Mouse (Mus musculus) brown adipose tissue, adult 24 weeks (tissue): ENCODE measurements around the gene Psmb3. TPM values are rescaled to one million over a fixed set of nuclear protein-coding genes. Genes with fewer than 3 reads are reported as not detected.
"Not testable (repeated sequence)": the region's sequence is repeated elsewhere in the genome, so short reads cannot be mapped to it uniquely, and the experiment has no call there.

Experiments used
- H3K27ac ChIP-seq: fragments of 200-500 bp; replicated peaks from 2 replicates; pipeline ENCODE4 v1.5.1; 2012; ENCODE audit warnings: low read depth, mild to moderate bottlenecking, low read length
- H3K4me1 ChIP-seq: fragments of 200-500 bp; 2 replicates; pipeline ENCODE4 v1.6.1; 2012; ENCODE audit warnings: low read length, mixed read lengths; ENCODE audit not compliant: control insufficient read depth, insufficient read depth, insufficient read length
- H3K4me3 ChIP-seq: fragments of 200-500 bp; 2 replicates; pipeline ENCODE4 v1.5.1; 2012; ENCODE audit warnings: low read depth, mild to moderate bottlenecking, low read length, moderate library complexity; ENCODE audit not compliant: insufficient read depth
- polyA plus RNA-seq: library from polyadenylated mRNA; stranded (reverse); fragments of >200 nt; gene quantifications from 2 replicates; pipeline ENCODE4 v1.2.4, GENCODE M21; 2012; ENCODE audit not compliant: missing spikeins, insufficient read depth, insufficient read length

The Psmb3 gene
- polyA plus RNA-seq, 1 experiment, result 364 TPM

DNA sequence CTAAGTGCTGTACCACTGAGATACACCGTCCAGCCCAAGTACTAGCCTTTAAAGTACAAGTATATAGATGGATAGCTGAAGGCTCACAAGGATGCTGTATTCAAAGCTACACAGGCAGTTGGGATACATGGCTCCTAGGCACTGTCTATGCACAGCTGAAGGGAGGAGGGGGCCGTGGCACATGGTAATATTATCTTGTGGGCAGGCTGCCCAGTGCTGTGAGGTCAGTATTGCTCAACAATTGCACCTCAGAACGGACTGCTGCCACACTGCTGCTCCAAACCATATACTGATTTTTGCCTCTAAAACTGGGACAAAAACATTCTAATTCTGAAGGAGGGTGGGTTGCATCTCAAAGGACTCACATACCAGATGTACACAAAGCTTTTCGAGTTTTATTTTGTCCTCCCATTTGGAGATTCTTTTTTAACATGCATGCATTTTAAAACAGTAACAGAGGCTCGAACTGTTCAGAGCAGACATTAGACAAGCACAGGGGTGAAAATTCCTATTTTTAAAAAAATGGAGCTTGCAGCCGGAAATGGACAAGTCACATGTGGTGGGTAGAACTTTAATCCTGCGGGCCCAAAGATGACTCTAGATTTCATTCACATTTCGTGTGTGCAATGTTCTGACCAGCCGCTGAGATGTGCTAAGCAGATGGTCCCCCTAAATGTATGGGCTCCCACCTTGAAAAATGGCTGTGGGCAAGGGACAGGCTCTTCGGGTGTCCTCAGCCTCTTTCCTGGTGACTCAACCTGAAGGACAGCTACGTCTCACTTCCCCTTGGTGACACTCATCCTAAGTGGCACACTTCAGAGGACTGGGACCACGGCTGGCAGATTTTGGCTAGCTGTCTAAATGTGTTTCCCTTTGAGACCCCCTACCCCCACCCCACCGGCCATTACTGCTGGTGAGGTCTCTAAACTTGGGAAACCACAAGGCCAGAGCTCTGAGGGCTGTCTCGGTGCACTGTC is 11.9 kb downstream of the Psmb3 start:
- no peaks in the 10 kb centered on the region for H3K4me1 ChIP-seq
- no peak overlapping the region for H3K27ac ChIP-seq
- no peak overlapping the region for H3K4me3 ChIP-seq

DNA sequence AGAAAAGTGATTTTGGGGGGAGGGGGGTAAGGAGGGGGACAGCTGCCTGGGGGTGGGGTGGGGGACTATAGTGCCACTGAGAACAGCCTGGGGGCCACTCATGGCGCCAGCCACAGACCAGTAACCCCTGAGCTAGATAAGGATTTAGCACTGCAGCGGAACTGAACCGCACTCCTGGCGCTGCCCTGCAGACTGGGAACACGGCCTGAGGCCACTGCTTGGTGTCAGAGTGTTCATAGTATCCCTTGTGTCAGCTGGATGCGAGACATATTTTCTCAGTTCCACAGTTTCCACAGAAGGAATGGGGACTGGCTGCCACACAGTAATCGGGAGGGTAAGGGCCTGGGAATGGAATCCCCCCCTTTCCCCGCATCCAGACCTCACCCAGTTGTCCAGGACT is 12.8 kb downstream of the Psmb3 start:
- H3K4me1 ChIP-seq, result no peaks in the 10 kb centered on the region
- no peak overlapping the region for H3K4me3 ChIP-seq
- H3K27ac ChIP-seq, result no peak overlapping the region

DNA sequence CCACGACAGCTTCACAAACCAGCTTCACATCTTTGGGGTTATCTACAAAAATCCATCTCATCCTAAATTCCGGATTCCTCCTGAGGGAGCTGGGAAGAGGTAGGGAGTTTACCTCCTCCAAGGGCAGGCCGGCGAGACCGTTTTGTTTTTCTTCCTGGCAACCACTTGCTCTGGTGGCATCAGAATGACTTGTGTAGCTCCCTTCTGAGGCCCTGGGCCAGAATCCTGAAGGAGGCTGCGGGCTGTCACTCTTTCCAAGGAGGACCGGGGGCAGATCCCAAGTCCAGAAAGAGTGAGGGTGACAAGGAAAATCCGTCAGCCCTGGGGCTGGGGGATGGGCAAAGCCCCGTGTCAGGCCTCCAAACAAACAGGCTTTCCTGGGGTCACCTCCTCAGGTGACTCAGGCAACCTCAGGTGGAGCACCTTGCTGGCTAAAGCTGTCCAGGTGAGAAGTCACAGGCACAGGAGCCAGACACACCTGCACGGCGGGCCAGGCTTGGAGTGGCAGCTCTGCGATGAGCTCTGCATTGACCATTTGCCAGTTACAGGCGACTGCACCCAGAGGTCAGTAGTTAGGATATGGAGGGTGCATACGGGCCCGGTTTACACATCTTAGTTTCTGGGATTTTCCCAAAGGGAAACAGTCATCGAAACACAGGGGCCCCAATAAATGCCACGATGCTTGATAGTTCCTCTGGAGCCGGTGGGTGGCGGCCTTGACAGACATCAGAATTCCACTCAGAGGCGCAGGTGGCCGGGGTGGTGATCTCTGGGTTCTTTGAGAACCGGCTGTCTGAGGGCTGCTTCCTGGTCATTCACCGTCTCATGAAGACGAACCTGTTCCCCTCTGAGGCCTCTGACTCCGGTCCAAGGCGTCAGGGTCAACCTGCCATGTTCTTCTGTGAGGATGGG is 14.4 kb downstream of the Psmb3 start:
- H3K4me3 ChIP-seq, result no peak overlapping the region
- H3K27ac ChIP-seq, result no peak overlapping the region
- no peaks in the 10 kb centered on the region for H3K4me1 ChIP-seq

DNA sequence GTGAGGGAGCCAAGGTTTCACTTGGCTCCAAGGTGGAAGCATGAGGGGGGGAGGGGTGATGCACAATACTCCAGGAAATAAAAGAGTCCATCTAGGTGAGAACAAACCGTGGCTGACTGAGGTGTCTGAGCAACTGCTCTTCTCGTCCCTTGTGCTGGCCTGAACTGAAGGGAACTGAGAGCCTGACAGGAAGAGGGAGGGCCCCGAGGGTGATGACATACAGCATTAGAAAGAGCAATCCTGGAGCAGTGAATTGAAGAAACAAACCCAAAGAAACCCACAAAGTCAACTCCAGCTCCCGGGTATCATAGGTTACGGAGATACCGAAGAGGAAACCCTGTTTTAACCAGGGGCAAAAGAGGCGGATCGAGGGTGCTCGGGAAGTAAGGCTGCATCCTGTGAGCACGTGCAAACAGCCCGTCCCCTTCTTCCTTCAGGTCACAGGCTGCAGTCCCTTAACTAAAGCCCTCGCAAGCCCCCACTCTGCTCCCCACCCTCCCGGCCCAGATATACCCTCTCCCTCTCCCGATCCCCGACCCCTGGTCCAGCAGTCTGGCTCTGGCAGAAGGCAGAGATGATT is 15.2 kb downstream of the Psmb3 start:
- no peak overlapping the region for H3K4me3 ChIP-seq
- no peak overlapping the region for H3K27ac ChIP-seq

DNA sequence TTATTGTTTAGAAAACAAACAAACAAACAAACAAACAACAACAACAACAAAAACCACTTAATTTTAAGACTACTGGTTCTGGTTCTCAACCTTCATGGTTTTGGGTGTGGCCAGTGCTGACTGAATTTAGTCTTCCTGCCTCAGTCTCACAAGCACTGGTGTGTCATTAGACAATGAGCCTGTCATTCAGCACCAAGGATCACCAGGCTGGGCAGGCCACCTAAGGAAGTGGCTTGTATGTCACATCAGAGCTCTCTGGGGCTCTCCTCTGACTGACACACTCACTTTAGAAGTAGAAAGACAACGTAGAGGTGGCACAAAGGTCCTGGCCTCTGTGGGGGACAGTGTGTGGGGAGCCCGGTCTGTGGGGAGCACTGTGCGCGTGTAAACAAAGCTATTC is 15.8 kb downstream of the Psmb3 start:
- Histone ChIP-seq H3K4me1 (no peaks in the 10 kb centered on the region), H3K4me3 (no peak overlapping the region), H3K27ac (no peak overlapping the region)

More for the DNA sequence above, 15.2 kb downstream of the Psmb3 start:
- no peaks in the 10 kb centered on the region for H3K4me1 ChIP-seq

DNA sequence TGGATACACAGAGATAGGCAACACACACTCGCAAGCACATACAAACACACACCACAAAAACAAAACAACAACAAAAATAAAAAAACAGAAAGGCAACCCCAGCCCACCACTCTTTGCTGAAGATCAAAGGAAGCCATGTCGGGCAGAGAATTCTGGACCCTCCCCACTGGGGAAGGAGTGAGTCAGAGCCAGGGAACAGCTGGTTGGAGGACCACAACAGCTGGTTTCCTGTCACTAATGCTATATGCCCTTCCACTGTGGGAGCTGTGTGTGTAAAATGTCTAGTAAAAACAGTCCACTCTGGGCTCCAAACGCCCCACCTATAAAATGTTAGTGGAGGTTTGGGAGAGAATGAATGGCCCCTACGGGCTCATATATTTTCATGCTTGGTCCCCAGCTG is 18.1 kb downstream of the Psmb3 start:
- no peak overlapping the region for H3K4me3 ChIP-seq

DNA sequence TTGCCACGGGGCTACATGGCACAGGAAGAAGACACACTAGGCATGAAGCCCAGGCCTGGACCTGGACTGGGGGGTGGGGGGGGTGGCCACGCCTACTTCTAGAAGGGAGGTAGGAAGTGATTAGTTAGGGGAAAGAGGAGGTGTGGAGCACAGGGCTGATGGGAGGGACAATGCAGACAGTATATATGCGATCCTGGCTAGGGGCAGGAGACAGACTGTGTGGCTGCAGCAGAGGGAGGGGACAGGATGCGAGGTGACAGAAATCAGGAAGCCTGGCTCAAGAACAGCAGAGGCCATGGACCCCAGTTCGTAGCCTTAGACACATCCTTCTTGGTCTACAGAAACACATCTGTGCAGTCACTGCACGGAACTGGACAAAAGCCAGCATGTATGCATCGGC is 20.5 kb downstream of the Psmb3 start:
- H3K4me3 ChIP-seq, result no peak overlapping the region
- H3K4me1 ChIP-seq, result no peaks in the 10 kb centered on the region
- no peak overlapping the region for H3K27ac ChIP-seq

More for the DNA sequence above, 18.1 kb downstream of the Psmb3 start:
- Histone ChIP-seq H3K4me1 (no peaks in the 10 kb centered on the region), H3K27ac (no peak overlapping the region)

DNA sequence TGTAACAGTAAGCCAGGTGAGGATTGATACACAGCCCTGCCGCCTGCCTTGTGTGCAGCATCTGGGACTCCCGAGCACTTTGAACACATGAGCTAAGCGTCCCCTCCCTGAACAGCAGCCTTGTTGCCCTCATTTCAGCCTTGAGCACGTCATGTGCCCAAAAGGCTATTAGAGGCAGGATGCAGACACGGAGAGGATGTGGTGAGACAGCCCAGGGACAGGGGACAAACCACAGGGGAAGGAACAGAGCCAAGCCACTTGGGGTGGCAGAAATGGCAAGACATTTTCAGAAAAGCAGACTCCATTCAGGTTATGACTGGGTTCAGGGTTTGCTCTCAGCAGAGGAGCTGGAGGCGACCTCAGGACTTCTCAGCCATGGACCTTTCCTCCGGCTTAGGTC is 25.1 kb downstream of the Psmb3 start:
- H3K4me3 ChIP-seq, result no peak overlapping the region
- H3K27ac ChIP-seq, result no peak overlapping the region
- no peaks in the 10 kb centered on the region for H3K4me1 ChIP-seq

DNA sequence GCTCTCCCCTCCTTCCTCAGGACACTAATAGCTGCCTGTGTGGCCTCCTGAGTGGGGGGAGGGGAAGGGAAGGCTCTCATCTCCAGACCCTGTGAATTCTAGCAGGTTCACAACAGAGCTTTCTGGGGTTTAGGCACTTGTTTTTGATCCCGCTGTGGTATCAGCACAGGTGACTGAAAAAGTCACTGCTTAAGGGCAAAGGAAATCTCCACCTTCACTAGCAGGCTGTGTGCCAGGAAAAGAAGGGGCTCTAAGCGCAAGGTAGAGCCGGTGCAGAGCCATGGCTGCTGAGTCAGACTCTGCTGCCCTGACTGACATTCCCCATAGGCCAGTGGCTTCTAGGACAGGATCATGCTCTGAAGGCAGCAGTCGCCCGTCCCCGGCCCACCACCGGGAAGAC is 25.5 kb downstream of the Psmb3 start:
- Histone ChIP-seq H3K4me1 (peaks cover 3% of the 10 kb centered on the region; the same call in 1 of the 2 replicates), H3K27ac (no peak overlapping the region), H3K4me3 (no peak overlapping the region)

DNA sequence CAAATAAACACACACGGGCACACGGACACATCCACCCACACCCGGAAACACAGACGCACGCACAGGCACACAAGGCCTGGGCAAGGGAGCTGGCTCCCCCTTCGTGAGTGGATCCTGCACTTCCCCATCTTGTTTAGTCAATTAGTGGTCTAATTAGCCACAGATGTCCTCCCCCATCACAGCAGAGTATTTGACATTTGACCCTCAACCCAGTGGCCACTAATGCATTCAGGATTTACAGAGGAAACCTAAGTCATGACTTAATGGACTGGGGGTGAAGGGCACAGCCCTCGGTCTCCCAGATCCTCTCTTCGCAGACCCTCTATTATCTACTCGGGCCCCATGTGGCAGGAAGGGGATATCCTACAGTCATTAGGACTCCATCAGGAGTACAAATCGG is 30.5 kb downstream of the Psmb3 start:
- Histone ChIP-seq H3K4me1 (peaks cover 5% of the 10 kb centered on the region; the same call in 1 of the 2 replicates), H3K27ac (no peak overlapping the region), H3K4me3 (no peak overlapping the region)

DNA sequence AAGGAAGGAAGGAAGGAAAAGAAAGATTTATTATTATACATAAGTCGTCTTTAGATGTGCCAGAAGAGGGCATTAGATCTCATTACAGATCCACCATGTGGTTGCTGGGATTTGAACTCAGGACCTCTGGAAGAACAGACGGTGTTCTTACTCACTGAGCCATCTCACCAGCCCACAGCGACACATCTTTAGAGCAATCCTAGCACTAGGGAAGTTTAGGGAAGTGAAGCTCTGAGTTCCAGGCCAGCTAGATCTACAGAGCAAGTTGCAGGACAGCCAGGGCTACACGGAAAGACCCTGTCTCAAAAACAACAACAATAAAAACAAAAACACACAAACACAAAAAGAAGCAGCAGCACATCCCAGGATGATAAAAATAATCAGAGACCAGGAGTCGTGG is 31.6 kb downstream of the Psmb3 start:
- not testable (repeated sequence) for H3K4me3 ChIP-seq, H3K27ac ChIP-seq, H3K4me1 ChIP-seq

DNA sequence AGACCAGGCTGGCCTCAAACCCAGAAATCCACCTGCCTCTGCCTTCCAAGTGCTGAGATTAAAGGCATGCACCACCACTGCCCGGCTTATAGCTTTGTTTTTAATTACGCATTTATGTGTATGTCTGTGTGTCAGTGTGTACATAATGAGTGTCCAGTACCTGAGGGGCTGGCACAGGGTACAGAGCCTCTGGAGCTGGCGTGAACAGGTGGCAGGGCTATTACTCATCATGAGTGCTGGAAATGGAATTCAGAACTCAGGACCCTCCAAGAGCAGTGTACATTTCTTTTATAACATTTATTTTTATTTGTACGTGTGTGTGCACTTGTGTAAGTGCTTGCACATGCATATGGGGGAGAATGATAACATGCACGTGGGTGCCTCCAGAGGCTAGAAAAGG is 33.4 kb downstream of the Psmb3 start:
- H3K4me1 ChIP-seq, result peaks cover 5% of the 10 kb centered on the region; the same call in 1 of the 2 replicates
- no peak overlapping the region for H3K27ac ChIP-seq
- H3K4me3 ChIP-seq, result no peak overlapping the region

DNA sequence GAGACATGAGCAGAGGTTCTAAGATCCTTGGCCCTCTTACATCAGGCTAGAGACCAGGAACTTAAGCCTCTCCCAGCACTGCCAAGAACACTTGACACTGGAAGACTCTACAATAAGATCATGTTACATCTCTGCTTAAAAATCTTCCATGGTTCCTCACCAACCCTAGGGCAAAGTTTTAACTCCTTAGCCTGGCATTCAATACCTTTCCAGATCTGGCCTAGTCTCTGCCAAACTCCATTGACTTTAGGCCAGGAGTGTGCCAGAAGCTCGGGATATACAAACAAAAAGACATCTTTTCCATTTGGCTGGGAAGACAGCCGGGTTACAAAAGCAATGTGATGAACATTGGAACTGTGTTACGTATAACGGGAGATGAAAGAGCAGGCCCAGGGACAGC is 34.4 kb downstream of the Psmb3 start:
- Histone ChIP-seq H3K4me1 (peaks cover 6% of the 10 kb centered on the region; the same call in 1 of the 2 replicates), H3K4me3 (no peak overlapping the region), H3K27ac (no peak overlapping the region)

DNA sequence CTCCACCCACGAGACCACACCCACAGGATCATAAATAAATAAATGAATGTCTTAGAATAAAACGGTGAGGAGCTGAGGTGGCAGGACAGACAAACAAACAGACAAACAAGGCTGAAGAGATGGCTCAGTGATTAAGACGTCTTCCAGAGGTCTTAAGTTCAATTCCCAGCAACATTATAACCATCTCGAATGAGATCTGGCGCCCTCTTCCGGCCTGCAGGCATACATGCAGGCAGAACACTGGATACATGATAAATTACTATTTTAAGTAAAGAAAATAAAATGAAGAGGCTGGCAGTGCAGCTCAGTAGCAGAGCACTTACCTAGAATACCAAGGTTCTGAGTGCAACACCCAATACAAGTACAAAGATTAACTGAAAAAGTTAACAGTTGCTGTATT is 35.5 kb downstream of the Psmb3 start:
- H3K4me1 ChIP-seq, result peaks cover 13% of the 10 kb centered on the region
- no peak overlapping the region for H3K27ac ChIP-seq
- no peak overlapping the region for H3K4me3 ChIP-seq

DNA sequence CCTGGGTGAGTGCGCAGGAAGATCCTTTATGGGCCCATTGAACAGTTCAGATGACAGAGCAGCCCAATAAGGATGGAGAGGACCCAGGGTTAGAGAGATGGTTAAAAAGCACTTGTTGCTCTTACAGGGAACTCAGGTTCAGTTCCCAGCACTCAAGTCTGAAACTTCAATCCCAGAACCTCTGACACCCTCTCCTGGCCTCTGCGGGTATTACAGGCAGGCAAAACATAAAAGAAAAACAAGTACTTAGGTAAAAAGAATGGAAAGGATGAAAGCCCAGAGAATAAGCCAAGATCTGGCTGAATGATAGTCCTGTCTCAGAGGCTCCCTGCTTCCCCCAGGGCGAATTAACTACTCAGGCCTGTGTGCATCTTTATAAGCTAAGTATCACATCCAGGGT is 36.0 kb downstream of the Psmb3 start:
- Histone ChIP-seq H3K4me1 (peaks cover 12% of the 10 kb centered on the region), H3K4me3 (no peak overlapping the region), H3K27ac (no peak overlapping the region)
